Mouse (Mus musculus) G1E (cell line): ENCODE data around the gene Ly86.

Experiments
- CTCF ChIP-seq: IDR thresholded peaks from 2 replicates; pipeline ENCODE4 v1.5.1; 2012; ENCODE audit warnings: low read depth, low read length, inconsistent platforms, mixed read lengths
- POLR2AphosphoS5 ChIP-seq: IDR thresholded peaks from 2 replicates; pipeline ENCODE4 v1.6.1; 2012; ENCODE audit warnings: low read depth, low read length, inconsistent platforms; ENCODE audit not compliant: insufficient replicate concordance

DNA sequence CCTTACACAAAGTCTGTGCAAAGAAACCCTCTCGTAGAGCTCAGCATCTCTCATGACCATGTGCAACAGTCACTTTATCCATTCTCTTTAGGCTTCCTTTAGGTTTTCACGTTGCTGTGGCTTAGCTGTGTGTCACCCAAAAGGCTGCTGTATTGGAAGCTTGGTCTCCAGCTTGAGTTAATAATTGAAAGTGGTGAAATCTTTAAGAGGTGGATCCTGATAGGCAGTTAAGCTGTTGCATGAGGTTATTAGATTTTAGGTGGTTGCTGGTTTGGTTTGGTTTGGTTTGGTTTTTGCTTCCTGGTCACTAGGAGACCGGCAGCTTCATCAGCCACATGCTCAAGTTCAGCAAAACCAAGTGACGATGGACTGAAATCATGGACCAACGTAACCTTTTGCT, 106.0 kb downstream of the Ly86 start:
- TF ChIP-seq CTCF (no peak), POLR2AphosphoS5 (no peak)
